Mouse (Mus musculus): ENCODE measurements around the gene Vwa2. TPM values are rescaled to one million over a fixed set of nuclear protein-coding genes. Genes with fewer than 3 reads are reported as not detected.

The Vwa2 gene
- polyA plus RNA-seq, 1 experiment from 2014 or later = 8.9 TPM

DNA sequence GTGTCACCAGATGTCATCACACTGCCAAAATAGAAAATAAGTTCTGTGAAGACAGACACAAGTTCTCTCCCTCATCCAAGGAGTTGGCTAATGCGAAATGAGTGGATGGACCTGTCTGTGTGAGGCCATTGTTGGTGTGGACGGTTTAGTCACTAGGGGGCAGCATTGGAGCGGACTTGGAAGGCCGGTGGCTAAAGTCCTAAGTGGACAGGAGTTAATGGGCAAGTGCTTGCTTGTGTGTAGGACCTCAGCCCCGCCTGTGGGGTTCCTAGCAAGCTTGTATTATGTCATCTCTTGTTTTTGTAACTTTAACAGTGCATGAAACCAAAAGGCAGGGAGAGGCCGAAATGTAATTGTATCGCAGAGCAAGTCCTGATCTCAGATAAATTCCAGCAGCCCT is 45.6 kb downstream of the Vwa2 start:
- Histone ChIP-seq H3K9ac (ENCODE audit: low read length) (no peak overlapping the region), H3K27ac (ENCODE audit: low read length) (no peak overlapping the region), H3K4me1 (replicated peaks; ENCODE audit: control insufficient read depth, insufficient read depth, low read length) (peaks cover 11% of the 10 kb centered on the region), H3K36me3 (ENCODE audit: control insufficient read depth, insufficient read depth, low read length) (no peaks in the 10 kb centered on the region), H3K9me3 (ENCODE audit: control insufficient read depth, low read length) (0 out of 2 replicates have a peak, but pooled peaks cover under 1% of the 10 kb centered on the region), H3K27me3 (ENCODE audit: control insufficient read depth, insufficient read depth, low read depth, low read length) (no peaks in the 10 kb centered on the region), H3K4me3 (ENCODE audit: low read length) (no peak overlapping the region), H3K4me2 (ENCODE audit: low read depth, low read length) (no peak overlapping the region)
- 17% methylated on average over 7 of the region's 7 CpGs for WGBS
- peak; percentile 76 for ATAC-seq (ENCODE audit: low read depth)

DNA sequence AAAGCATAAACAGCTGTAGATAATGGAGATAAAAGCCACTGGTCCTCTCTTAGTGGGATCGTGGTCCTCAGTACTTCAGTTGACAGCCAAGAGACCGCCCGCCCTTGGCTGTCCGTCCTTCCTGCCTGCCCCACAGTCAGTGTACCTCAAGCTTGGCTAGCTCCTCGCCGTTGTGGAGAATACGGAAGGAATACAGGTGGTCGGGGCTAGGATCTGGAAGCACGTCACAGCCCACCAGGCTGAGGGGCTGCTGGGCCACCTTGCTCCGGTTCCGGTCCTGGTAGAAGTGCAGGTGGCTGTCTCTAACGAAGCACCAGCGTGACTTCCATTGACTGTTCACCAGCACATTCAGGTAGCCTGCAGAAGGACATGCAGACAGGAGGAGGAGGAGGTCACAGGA is 46.2 kb downstream of the Vwa2 start:
- Histone ChIP-seq H3K27ac (ENCODE audit: low read length) (no peak overlapping the region), H3K36me3 (ENCODE audit: control insufficient read depth, insufficient read depth, low read length) (no peaks in the 10 kb centered on the region), H3K4me3 (ENCODE audit: low read length) (no peak overlapping the region), H3K9me3 (ENCODE audit: control insufficient read depth, low read length) (no peaks in the 10 kb centered on the region), H3K4me1 (replicated peaks; ENCODE audit: control insufficient read depth, insufficient read depth, low read length) (peaks cover 11% of the 10 kb centered on the region), H3K4me2 (ENCODE audit: low read depth, low read length) (no peak overlapping the region), H3K27me3 (ENCODE audit: control insufficient read depth, insufficient read depth, low read depth, low read length) (no peaks in the 10 kb centered on the region), H3K9ac (ENCODE audit: low read length) (no peak overlapping the region)
- 85% methylated on average over 13 of the region's 13 CpGs for WGBS
- no peak for ATAC-seq (ENCODE audit: low read depth)

DNA sequence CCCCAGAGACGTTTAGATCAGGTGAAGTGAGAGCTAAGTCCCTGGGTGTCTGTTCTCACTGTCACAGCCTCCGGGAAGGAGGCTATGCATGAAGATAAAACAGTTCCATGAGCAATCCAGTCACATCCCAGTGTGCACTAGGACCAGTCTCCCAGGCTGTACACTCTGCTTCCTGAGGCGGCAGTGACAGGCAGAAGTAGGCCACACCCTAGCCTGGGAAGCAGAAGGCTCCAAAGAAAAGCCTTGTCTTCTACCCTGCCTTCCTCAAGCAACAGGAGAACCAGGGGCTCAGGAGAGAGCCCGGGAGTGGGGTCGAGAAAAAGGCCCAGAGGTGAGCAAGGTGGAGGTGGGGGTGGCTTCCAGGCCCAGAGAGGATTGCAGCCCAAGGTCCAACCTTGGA is 47.7 kb downstream of the Vwa2 start:
- Histone ChIP-seq H3K36me3 (ENCODE audit: control insufficient read depth, insufficient read depth, low read length) (no peaks in the 10 kb centered on the region), H3K9me3 (ENCODE audit: control insufficient read depth, low read length) (no peaks in the 10 kb centered on the region), H3K4me1 (replicated peaks; ENCODE audit: control insufficient read depth, insufficient read depth, low read length) (no peaks in the 10 kb centered on the region), H3K27me3 (ENCODE audit: control insufficient read depth, insufficient read depth, low read depth, low read length) (no peaks in the 10 kb centered on the region), H3K9ac (ENCODE audit: low read length) (no peak overlapping the region), H3K4me2 (ENCODE audit: low read depth, low read length) (no peak overlapping the region), H3K27ac (ENCODE audit: low read length) (no peak overlapping the region), H3K4me3 (ENCODE audit: low read length) (no peak overlapping the region)
- no peak for ATAC-seq (ENCODE audit: low read depth)
- WGBS = 65% methylated on average over 5 of the region's 5 CpGs

DNA sequence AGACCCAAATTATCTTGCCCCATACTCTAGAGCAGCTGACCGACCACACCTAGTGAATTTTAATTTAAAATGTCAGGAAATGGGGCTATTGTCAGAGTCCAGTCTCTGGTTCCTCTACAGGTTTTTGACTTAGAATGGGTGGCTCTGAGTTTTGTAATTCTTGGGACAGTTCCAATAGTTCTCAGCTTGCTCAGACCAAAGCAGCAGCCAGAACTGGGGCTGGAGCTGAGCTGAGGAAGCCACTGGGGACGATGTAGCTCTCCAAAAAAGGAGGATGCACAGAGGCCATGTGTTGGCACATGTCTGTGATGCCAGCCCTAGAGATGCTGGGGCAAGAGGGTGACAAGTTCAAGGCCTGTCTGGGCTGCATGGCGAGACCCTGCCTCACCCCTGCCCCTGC is 55.3 kb downstream of the Vwa2 start:
- peak; percentile 53; the same call in 1 of the 2 replicates for ATAC-seq (ENCODE audit: low read depth)

DNA sequence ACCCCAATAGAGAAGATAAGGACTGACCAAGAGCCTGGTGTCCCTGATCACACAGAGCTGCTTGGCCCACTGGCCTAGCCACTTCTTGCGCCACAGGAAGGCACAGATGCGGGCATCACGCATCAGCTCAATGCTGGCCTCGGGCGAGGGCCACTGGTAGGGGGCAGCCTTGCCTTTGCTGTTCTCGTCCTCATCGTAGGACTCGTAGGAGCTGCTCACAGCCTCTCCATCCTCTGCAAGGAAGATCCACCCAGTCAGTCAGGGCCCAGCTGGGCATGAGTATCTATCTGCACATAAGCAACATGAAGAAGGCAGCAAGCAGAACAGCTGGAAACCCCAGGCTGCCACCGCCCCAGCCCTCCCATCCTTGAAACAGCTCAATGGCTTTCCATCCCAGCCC is 56.0 kb downstream of the Vwa2 start:
- ATAC-seq (ENCODE audit: low read depth) = peak; percentile 49; the same call in 1 of the 2 replicates
- Histone ChIP-seq H3K27me3 (ENCODE audit: control insufficient read depth, insufficient read depth, low read depth, low read length) (no peaks in the 10 kb centered on the region), H3K4me3 (ENCODE audit: low read length) (no peak overlapping the region), H3K4me2 (ENCODE audit: low read depth, low read length) (no peak overlapping the region), H3K9me3 (ENCODE audit: control insufficient read depth, low read length) (no peaks in the 10 kb centered on the region), H3K4me1 (replicated peaks; ENCODE audit: control insufficient read depth, insufficient read depth, low read length) (peaks cover 7% of the 10 kb centered on the region; the same call in 1 of the 2 replicates), H3K36me3 (ENCODE audit: control insufficient read depth, insufficient read depth, low read length) (no peaks in the 10 kb centered on the region), H3K9ac (ENCODE audit: low read length) (no peak overlapping the region), H3K27ac (ENCODE audit: low read length) (no peak overlapping the region)
- WGBS = 80% methylated on average over 9 of the region's 9 CpGs

More for the DNA sequence above, 55.3 kb downstream of the Vwa2 start:
- H3K4me2 ChIP-seq (ENCODE audit: low read depth, low read length) = no peak overlapping the region
- no peaks in the 10 kb centered on the region for H3K36me3 ChIP-seq (ENCODE audit: control insufficient read depth, insufficient read depth, low read length)
- no peak overlapping the region for H3K9ac ChIP-seq (ENCODE audit: low read length)
- H3K27ac ChIP-seq (ENCODE audit: low read length) = no peak overlapping the region
- no peaks in the 10 kb centered on the region for H3K27me3 ChIP-seq (ENCODE audit: control insufficient read depth, insufficient read depth, low read depth, low read length)
- WGBS = 64% methylated on average over 3 of the region's 3 CpGs
- peaks cover 7% of the 10 kb centered on the region; the same call in 1 of the 2 replicates for H3K4me1 ChIP-seq (replicated peaks; ENCODE audit: control insufficient read depth, insufficient read depth, low read length)
- H3K9me3 ChIP-seq (ENCODE audit: control insufficient read depth, low read length) = no peaks in the 10 kb centered on the region
- no peak overlapping the region for H3K4me3 ChIP-seq (ENCODE audit: low read length)

DNA sequence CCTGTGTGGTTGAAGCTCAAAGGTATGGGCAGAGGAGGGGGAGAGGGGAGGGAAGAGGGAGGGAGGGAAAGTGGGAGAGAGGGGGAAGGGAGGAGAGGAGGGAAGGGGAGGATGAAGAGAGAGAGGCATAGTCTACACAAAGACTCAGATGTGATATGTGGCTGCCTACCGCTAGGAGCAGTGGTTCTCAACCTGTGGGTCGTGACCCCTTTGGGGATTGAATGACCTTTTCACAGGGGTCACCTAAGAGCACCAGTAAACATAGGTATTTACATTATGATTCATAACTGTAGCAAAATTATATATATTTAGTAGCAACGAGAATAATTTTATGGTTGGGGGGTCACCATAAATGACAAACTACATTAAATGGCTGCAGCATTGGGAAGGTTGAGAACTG is 59.8 kb downstream of the Vwa2 start:
- WGBS = 70% methylated on average over 3 of the region's 3 CpGs
- no peak overlapping the region for H3K9ac ChIP-seq (ENCODE audit: low read length)
- no peaks in the 10 kb centered on the region for H3K9me3 ChIP-seq (ENCODE audit: control insufficient read depth, low read length)
- no peak overlapping the region for H3K27ac ChIP-seq (ENCODE audit: low read length)
- ATAC-seq (ENCODE audit: low read depth) = no peak
- no peaks in the 10 kb centered on the region for H3K36me3 ChIP-seq (ENCODE audit: control insufficient read depth, insufficient read depth, low read length)
- no peak overlapping the region for H3K4me3 ChIP-seq (ENCODE audit: low read length)
- H3K27me3 ChIP-seq (ENCODE audit: control insufficient read depth, insufficient read depth, low read depth, low read length) = no peaks in the 10 kb centered on the region
- H3K4me2 ChIP-seq (ENCODE audit: low read depth, low read length) = no peak overlapping the region
- peaks cover 7% of the 10 kb centered on the region; the same call in 1 of the 2 replicates for H3K4me1 ChIP-seq (replicated peaks; ENCODE audit: control insufficient read depth, insufficient read depth, low read length)

DNA sequence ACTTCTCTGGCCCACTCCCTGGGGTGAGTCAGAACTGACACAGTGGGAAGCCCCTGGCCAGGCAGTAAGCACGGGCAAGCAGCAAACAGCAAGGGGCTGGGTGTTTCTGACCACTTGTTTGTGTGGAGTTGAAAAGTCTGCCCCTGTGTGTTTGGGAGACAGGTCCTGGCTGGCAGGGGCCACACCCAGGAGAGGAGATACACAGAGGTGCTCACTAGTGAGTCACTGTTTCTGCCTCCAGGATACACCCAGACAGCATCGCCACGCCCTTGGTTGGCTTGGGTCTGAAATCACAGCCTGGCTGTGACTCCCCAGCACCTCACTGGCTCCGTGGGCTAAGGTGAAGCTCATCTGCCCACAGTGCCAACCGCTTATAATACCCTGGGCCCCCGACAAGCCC is 61.1 kb downstream of the Vwa2 start:
- H3K9me3 ChIP-seq (ENCODE audit: control insufficient read depth, low read length) = no peaks in the 10 kb centered on the region
- H3K9ac ChIP-seq (ENCODE audit: low read length) = no peak overlapping the region
- 77% methylated on average over 6 of the region's 6 CpGs for WGBS
- no peak overlapping the region for H3K4me3 ChIP-seq (ENCODE audit: low read length)
- H3K27ac ChIP-seq (ENCODE audit: low read length) = no peak overlapping the region
- ATAC-seq (ENCODE audit: low read depth) = no peak
- peaks cover 4% of the 10 kb centered on the region; the same call in 1 of the 2 replicates for H3K4me1 ChIP-seq (replicated peaks; ENCODE audit: control insufficient read depth, insufficient read depth, low read length)
- no peak overlapping the region for H3K4me2 ChIP-seq (ENCODE audit: low read depth, low read length)
- no peaks in the 10 kb centered on the region for H3K36me3 ChIP-seq (ENCODE audit: control insufficient read depth, insufficient read depth, low read length)
- H3K27me3 ChIP-seq (ENCODE audit: control insufficient read depth, insufficient read depth, low read depth, low read length) = no peaks in the 10 kb centered on the region

DNA sequence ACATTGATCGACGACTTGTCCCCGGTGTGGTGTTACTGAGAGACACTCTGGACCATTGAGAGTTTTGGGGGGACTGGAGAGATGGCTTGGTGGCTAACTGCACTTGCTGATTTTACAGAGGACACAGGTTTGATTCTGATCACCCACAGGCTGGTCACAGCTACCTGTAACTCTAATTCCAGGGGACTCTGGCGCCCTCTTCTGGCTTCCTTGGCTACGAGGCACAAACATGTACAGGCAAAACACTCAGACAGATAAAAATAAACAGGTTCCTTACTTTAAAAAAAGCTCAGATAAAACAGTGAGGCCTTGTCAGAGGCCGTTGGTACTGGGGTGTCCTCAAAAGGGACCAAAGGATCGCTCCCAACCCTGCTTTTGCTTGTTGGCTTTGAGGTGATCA is 61.7 kb downstream of the Vwa2 start:
- Histone ChIP-seq H3K36me3 (ENCODE audit: control insufficient read depth, insufficient read depth, low read length) (no peaks in the 10 kb centered on the region), H3K4me3 (ENCODE audit: low read length) (no peak overlapping the region), H3K4me1 (replicated peaks; ENCODE audit: control insufficient read depth, insufficient read depth, low read length) (no peaks in the 10 kb centered on the region), H3K9me3 (ENCODE audit: control insufficient read depth, low read length) (no peaks in the 10 kb centered on the region), H3K27ac (ENCODE audit: low read length) (no peak overlapping the region), H3K27me3 (ENCODE audit: control insufficient read depth, insufficient read depth, low read depth, low read length) (no peaks in the 10 kb centered on the region), H3K4me2 (ENCODE audit: low read depth, low read length) (no peak overlapping the region), H3K9ac (ENCODE audit: low read length) (no peak overlapping the region)
- WGBS = 77% methylated on average over 7 of the region's 7 CpGs
- ATAC-seq (ENCODE audit: low read depth) = no peak

DNA sequence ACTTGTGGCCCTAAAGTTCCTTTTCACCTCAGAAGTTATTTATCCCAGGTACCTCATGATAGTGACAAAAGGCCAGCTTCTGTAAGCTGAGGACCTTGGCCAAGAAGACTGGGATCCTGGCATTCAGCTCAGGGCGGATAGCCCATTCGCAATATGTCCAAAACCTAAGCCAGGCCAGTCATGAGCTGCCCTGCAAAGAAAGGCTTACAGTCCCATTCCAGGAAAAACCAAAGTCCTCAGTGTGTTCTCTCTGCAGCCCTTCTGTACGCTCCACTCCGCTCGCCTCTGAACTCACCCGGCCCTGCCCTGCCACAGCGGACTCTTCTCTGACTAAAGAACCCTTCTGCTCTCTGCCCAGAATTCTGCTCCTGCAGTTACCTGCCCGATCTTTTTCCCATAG is 62.2 kb downstream of the Vwa2 start:
- WGBS = 90% methylated on average over 8 of the region's 8 CpGs
- no peak overlapping the region for H3K27ac ChIP-seq (ENCODE audit: low read length)
- no peaks in the 10 kb centered on the region for H3K27me3 ChIP-seq (ENCODE audit: control insufficient read depth, insufficient read depth, low read depth, low read length)
- ATAC-seq (ENCODE audit: low read depth) = no peak
- H3K4me2 ChIP-seq (ENCODE audit: low read depth, low read length) = no peak overlapping the region
- no peaks in the 10 kb centered on the region for H3K4me1 ChIP-seq (replicated peaks; ENCODE audit: control insufficient read depth, insufficient read depth, low read length)
- no peak overlapping the region for H3K9ac ChIP-seq (ENCODE audit: low read length)
- H3K36me3 ChIP-seq (ENCODE audit: control insufficient read depth, insufficient read depth, low read length) = no peaks in the 10 kb centered on the region
- H3K9me3 ChIP-seq (ENCODE audit: control insufficient read depth, low read length) = no peaks in the 10 kb centered on the region
- no peak overlapping the region for H3K4me3 ChIP-seq (ENCODE audit: low read length)

DNA sequence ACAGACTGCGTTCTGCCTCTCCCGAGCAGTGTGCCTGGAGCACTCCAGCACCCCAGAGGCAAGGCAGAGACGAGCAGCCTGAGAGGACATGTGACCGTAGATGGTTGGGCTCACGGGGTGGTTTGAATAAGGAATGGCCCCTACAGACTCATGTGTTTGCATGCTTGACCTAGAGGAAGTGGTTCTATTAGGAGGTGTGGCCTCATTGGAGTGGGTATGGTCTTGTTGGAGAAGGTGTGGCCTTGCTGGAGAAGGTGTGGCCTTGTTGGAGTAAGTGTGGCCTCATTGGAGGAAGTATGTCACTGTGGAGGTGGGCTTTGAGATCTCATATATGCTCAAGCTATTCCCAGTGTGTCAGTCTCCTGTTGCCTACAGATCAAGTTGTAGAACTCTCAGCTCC is 63.9 kb downstream of the Vwa2 start:
- Histone ChIP-seq H3K9ac (ENCODE audit: low read length) (no peak overlapping the region), H3K27ac (ENCODE audit: low read length) (no peak overlapping the region), H3K4me3 (ENCODE audit: low read length) (no peak overlapping the region), H3K4me1 (replicated peaks; ENCODE audit: control insufficient read depth, insufficient read depth, low read length) (no peaks in the 10 kb centered on the region), H3K4me2 (ENCODE audit: low read depth, low read length) (no peak overlapping the region), H3K36me3 (ENCODE audit: control insufficient read depth, insufficient read depth, low read length) (0 out of 2 replicates have a peak, but pooled peaks cover 2% of the 10 kb centered on the region), H3K27me3 (ENCODE audit: control insufficient read depth, insufficient read depth, low read depth, low read length) (no peaks in the 10 kb centered on the region), H3K9me3 (ENCODE audit: control insufficient read depth, low read length) (no peaks in the 10 kb centered on the region)
- ATAC-seq (ENCODE audit: low read depth) = no peak
- 84% methylated on average over 5 of the region's 5 CpGs for WGBS
